Mouse (Mus musculus): ENCODE results near the gene Dnm3.

The Dnm3 gene

GRCm38 (mm10) chr1:161979536-161979935 lies 498.3 kb downstream of the Dnm3 start, which contains the start of gene 4930558K02Rik:
TSS of gene 4930558K02Rik (minus strand) at chr1:161979636.
- DNase-seq = no peak

- DNase-seq = no peak
Measured at GRCm38 (mm10) chr1:161978173-161978700, 499.6 kb downstream of the Dnm3 start.

GRCm38 (mm10) chr1:161977331-161977730 lies 500.5 kb downstream of the Dnm3 start:
- DNase-seq = no peak

- peak; percentile 29 to 74 for DNase-seq
Measured at GRCm38 (mm10) chr1:161976255-161977182, 501.3 kb downstream of the Dnm3 start.

GRCm38 (mm10) chr1:161972233-161972632 lies 505.6 kb downstream of the Dnm3 start:
- no peak for DNase-seq

GRCm38 (mm10) chr1:161970874-161971273 lies 507.0 kb downstream of the Dnm3 start:
- no peak for DNase-seq

- peak; percentile 74 to 80 for DNase-seq
Measured at GRCm38 (mm10) chr1:161968589-161969407, 509.0 kb downstream of the Dnm3 start, which contains the start of gene Pigc. TSS of gene Pigc (plus strand) at chr1:161969186.

- no peak for DNase-seq
Measured at GRCm38 (mm10) chr1:161967936-161968335, 509.9 kb downstream of the Dnm3 start.

GRCm38 (mm10) chr1:161962465-161963377 lies 515.1 kb downstream of the Dnm3 start:
- DNase-seq = no peak

GRCm38 (mm10) chr1:161957964-161958950 lies 519.6 kb downstream of the Dnm3 start:
- DNase-seq = no peak

GRCm38 (mm10) chr1:161955846-161956245 lies 522.0 kb downstream of the Dnm3 start:
- no peak for DNase-seq

- no peak for DNase-seq
Measured at GRCm38 (mm10) chr1:161952599-161952998, 525.2 kb downstream of the Dnm3 start.

- DNase-seq = no peak
Measured at GRCm38 (mm10) chr1:161951009-161951779, 526.6 kb downstream of the Dnm3 start.

- no peak for DNase-seq
Measured at GRCm38 (mm10) chr1:161942082-161942481, 535.8 kb downstream of the Dnm3 start.
